Mouse (Mus musculus): ENCODE data around the gene Defb19. TPM values are rescaled to one million over a fixed set of nuclear protein-coding genes. Genes with fewer than 3 reads are reported as not detected.

Defb19 gene
- polyA plus RNA-seq, 1 experiment from 2014 or later: not detected

DNA sequence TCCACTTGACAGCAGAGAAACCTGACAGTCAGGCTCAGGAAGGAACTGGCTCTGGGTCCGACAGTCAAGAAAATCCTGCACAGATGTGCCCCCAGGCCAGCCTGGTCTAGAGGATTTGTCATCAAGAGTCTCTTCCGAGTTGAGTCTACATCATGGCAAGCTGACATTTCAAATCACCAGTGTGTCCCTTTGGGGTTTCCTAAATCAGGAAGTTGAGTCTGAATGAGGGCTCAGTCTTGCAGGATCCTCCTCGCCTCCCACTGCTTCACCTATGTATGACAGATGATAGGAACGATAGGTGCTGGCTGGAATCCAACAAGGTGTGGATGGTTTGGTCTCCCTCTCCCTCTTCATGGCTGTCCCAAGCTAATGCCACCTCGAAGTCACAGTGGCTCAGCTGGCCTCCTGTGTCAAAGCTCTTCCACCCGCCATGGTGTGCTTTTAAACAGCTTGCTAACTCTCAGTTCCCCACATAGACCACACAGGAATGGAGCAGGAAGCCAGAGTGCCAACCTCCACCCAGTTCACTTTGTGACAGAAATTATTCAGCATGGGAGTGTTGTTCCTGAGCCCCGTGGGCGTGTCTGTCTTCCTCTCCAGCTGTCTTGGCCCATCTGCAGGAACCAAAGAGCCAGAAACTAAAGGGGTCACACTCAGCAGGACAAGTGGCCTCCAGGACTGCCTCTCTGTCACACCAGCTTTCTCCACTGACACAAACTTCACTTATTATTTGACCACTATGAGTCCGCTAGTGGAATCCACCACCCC is 40.4 kb upstream of the Defb19 start:
- Histone ChIP-seq H3K9me3 (ENCODE audit: control insufficient read depth, low read length) (no peaks in the 10 kb centered on the region), H3K27me3 (replicated peaks; ENCODE audit: control insufficient read depth, insufficient read depth, low read length) (peaks cover 3% of the 10 kb centered on the region; the same call in 1 of the 2 replicates), H3K27ac (ENCODE audit: low read length) (no peak overlapping the region), H3K4me1 (replicated peaks; ENCODE audit: control insufficient read depth, insufficient read depth, low read length) (no peaks in the 10 kb centered on the region), H3K4me2 (ENCODE audit: low read length) (no peak overlapping the region), H3K36me3 (ENCODE audit: control insufficient read depth, insufficient read depth) (no peaks in the 10 kb centered on the region), H3K9ac (replicated peaks; ENCODE audit: low read depth, low read length) (no peak overlapping the region), H3K4me3 (replicated peaks; ENCODE audit: low read length) (no peak overlapping the region)
- WGBS: 77% methylated on average over 9 of the region's 9 CpGs
- ATAC-seq: no peak

GRCm38 (mm10) chr2:152617374-152617773 is 37.3 kb upstream of the Defb19 start:
- Histone ChIP-seq H3K4me3 (replicated peaks; ENCODE audit: low read length) (no peak overlapping the region), H3K9me3 (ENCODE audit: control insufficient read depth, low read length) (no peaks in the 10 kb centered on the region), H3K9ac (replicated peaks; ENCODE audit: low read depth, low read length) (no peak overlapping the region), H3K4me1 (replicated peaks; ENCODE audit: control insufficient read depth, insufficient read depth, low read length) (no peaks in the 10 kb centered on the region), H3K27me3 (replicated peaks; ENCODE audit: control insufficient read depth, insufficient read depth, low read length) (no peaks in the 10 kb centered on the region), H3K36me3 (ENCODE audit: control insufficient read depth, insufficient read depth) (no peaks in the 10 kb centered on the region), H3K4me2 (ENCODE audit: low read length) (no peak overlapping the region), H3K27ac (ENCODE audit: low read length) (no peak overlapping the region)
- WGBS: 58% methylated on average over 5 of the region's 5 CpGs
- no peak for ATAC-seq

GRCm38 (mm10) chr2:152616470-152616869 is 36.4 kb upstream of the Defb19 start:
- ATAC-seq: no peak
- WGBS: 84% methylated on average over 6 of the region's 6 CpGs

GRCm38 (mm10) chr2:152615563-152615962 is 35.5 kb upstream of the Defb19 start:
- 9% methylated on average over 7 of the region's 7 CpGs for WGBS

More at GRCm38 (mm10) chr2:152616470-152616869, 36.4 kb upstream of the Defb19 start:
- no peak overlapping the region for H3K4me3 ChIP-seq (replicated peaks; ENCODE audit: low read length)
- no peaks in the 10 kb centered on the region for H3K9me3 ChIP-seq (ENCODE audit: control insufficient read depth, low read length)
- H3K27ac ChIP-seq (ENCODE audit: low read length): no peak overlapping the region
- no peaks in the 10 kb centered on the region for H3K27me3 ChIP-seq (replicated peaks; ENCODE audit: control insufficient read depth, insufficient read depth, low read length)
- 0 out of 2 replicates have a peak, but pooled peaks cover 2% of the 10 kb centered on the region for H3K4me1 ChIP-seq (replicated peaks; ENCODE audit: control insufficient read depth, insufficient read depth, low read length)
- H3K4me2 ChIP-seq (ENCODE audit: low read length): no peak overlapping the region
- no peak overlapping the region for H3K9ac ChIP-seq (replicated peaks; ENCODE audit: low read depth, low read length)
- no peaks in the 10 kb centered on the region for H3K36me3 ChIP-seq (ENCODE audit: control insufficient read depth, insufficient read depth)

DNA sequence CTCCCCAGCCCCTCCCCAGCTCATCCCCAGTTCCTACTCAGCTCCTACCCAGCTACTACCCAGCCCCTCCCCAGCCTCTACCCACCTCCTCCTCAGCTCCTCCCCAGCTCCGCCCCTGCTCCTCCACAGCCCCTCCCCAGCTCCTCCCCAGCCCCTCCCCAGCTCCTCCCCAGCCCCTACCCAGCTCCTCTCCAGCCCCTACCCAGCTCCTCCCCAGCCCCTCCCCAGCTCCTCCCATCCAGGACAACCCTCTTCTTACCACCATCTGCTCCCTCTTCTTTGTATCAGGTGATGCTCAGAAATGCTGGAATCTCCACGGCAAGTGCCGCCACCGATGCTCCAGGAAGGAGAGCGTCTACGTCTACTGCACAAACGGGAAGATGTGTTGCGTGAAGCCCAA is 32.1 kb upstream of the Defb19 start:
- no peak for ATAC-seq

More at GRCm38 (mm10) chr2:152615563-152615962, 35.5 kb upstream of the Defb19 start:
- Histone ChIP-seq H3K27me3 (replicated peaks; ENCODE audit: control insufficient read depth, insufficient read depth, low read length) (no peaks in the 10 kb centered on the region), H3K9me3 (ENCODE audit: control insufficient read depth, low read length) (no peaks in the 10 kb centered on the region), H3K4me1 (replicated peaks; ENCODE audit: control insufficient read depth, insufficient read depth, low read length) (0 out of 2 replicates have a peak, but pooled peaks cover 2% of the 10 kb centered on the region), H3K9ac (replicated peaks; ENCODE audit: low read depth, low read length) (no peak overlapping the region), H3K4me3 (replicated peaks; ENCODE audit: low read length) (no peak overlapping the region), H3K36me3 (ENCODE audit: control insufficient read depth, insufficient read depth) (no peaks in the 10 kb centered on the region), H3K4me2 (ENCODE audit: low read length) (no peak overlapping the region), H3K27ac (ENCODE audit: low read length) (no peak overlapping the region)
- ATAC-seq: peak; percentile 79

DNA sequence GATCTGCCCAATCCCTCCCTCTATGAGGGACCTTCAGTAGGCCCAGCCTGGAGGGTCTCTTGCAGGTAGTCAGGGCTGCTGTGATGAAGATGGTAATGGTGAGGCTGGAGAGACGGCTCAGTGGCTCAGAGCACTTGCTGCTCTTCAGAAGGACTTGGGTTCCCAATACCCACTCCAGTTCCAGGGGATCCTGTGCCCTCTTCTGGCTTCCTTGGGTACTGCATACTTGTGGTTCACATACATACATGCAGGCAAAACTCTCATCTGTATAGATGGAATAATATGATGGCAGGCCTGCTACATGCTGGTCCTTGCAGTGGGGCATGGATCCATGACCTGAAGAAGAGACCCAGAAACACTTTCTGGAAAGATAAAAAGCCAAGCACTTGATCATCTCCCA is 28.6 kb upstream of the Defb19 start:
- 0 out of 2 replicates have a peak, but pooled peaks cover 2% of the 10 kb centered on the region for H3K4me1 ChIP-seq (replicated peaks; ENCODE audit: control insufficient read depth, insufficient read depth, low read length)
- H3K9ac ChIP-seq (replicated peaks; ENCODE audit: low read depth, low read length): no peak overlapping the region
- no peaks in the 10 kb centered on the region for H3K27me3 ChIP-seq (replicated peaks; ENCODE audit: control insufficient read depth, insufficient read depth, low read length)
- H3K4me2 ChIP-seq (ENCODE audit: low read length): no peak overlapping the region
- H3K36me3 ChIP-seq (ENCODE audit: control insufficient read depth, insufficient read depth): no peaks in the 10 kb centered on the region
- 86% methylated on average over 1 of the region's 1 CpGs for WGBS
- no peak overlapping the region for H3K4me3 ChIP-seq (replicated peaks; ENCODE audit: low read length)
- H3K9me3 ChIP-seq (ENCODE audit: control insufficient read depth, low read length): no peaks in the 10 kb centered on the region
- ATAC-seq: no peak
- no peak overlapping the region for H3K27ac ChIP-seq (ENCODE audit: low read length)

More for the DNA sequence above, 32.1 kb upstream of the Defb19 start:
- 0 out of 2 replicates have a peak, but pooled peaks cover 2% of the 10 kb centered on the region for H3K4me1 ChIP-seq (replicated peaks; ENCODE audit: control insufficient read depth, insufficient read depth, low read length)
- H3K4me3 ChIP-seq (replicated peaks; ENCODE audit: low read length): no peak overlapping the region
- H3K9ac ChIP-seq (replicated peaks; ENCODE audit: low read depth, low read length): no peak overlapping the region
- no peak overlapping the region for H3K4me2 ChIP-seq (ENCODE audit: low read length)
- H3K36me3 ChIP-seq (ENCODE audit: control insufficient read depth, insufficient read depth): no peaks in the 10 kb centered on the region
- 28% methylated on average over 8 of the region's 8 CpGs for WGBS
- no peaks in the 10 kb centered on the region for H3K27me3 ChIP-seq (replicated peaks; ENCODE audit: control insufficient read depth, insufficient read depth, low read length)
- no peaks in the 10 kb centered on the region for H3K9me3 ChIP-seq (ENCODE audit: control insufficient read depth, low read length)
- no peak overlapping the region for H3K27ac ChIP-seq (ENCODE audit: low read length)

GRCm38 (mm10) chr2:152607746-152608145 is 27.6 kb upstream of the Defb19 start:
- 84% methylated on average over 6 of the region's 6 CpGs for WGBS

GRCm38 (mm10) chr2:152604057-152604456 is 23.9 kb upstream of the Defb19 start, which contains the start of gene Defb36:
Gene Defb36 (plus strand): TSS chr2:152604327.
- Histone ChIP-seq H3K4me2 (ENCODE audit: low read length) (no peak within 1 kb of the TSS), H3K27ac (ENCODE audit: low read length) (no peak within 1 kb of the TSS), H3K9me3 (ENCODE audit: control insufficient read depth, low read length) (no peaks in the 10 kb centered on the region), H3K4me1 (replicated peaks; ENCODE audit: control insufficient read depth, insufficient read depth, low read length) (no peaks in the 10 kb centered on the region), H3K27me3 (replicated peaks; ENCODE audit: control insufficient read depth, insufficient read depth, low read length) (no peaks in the 10 kb centered on the region), H3K4me3 (replicated peaks; ENCODE audit: low read length) (no peak within 1 kb of the TSS), H3K36me3 (ENCODE audit: control insufficient read depth, insufficient read depth) (no peaks in the 10 kb centered on the region), H3K9ac (replicated peaks; ENCODE audit: low read depth, low read length) (no peak within 1 kb of the TSS)
- WGBS: 84% methylated on average over 15 of the region's 15 CpGs
- ATAC-seq: no peak

More at GRCm38 (mm10) chr2:152607746-152608145, 27.6 kb upstream of the Defb19 start:
- H3K9me3 ChIP-seq (ENCODE audit: control insufficient read depth, low read length): no peaks in the 10 kb centered on the region
- H3K4me3 ChIP-seq (replicated peaks; ENCODE audit: low read length): no peak overlapping the region
- H3K27ac ChIP-seq (ENCODE audit: low read length): no peak overlapping the region
- H3K4me1 ChIP-seq (replicated peaks; ENCODE audit: control insufficient read depth, insufficient read depth, low read length): 0 out of 2 replicates have a peak, but pooled peaks cover 2% of the 10 kb centered on the region
- no peak overlapping the region for H3K9ac ChIP-seq (replicated peaks; ENCODE audit: low read depth, low read length)
- ATAC-seq: no peak
- H3K36me3 ChIP-seq (ENCODE audit: control insufficient read depth, insufficient read depth): no peaks in the 10 kb centered on the region
- H3K27me3 ChIP-seq (replicated peaks; ENCODE audit: control insufficient read depth, insufficient read depth, low read length): no peaks in the 10 kb centered on the region
- H3K4me2 ChIP-seq (ENCODE audit: low read length): no peak overlapping the region

DNA sequence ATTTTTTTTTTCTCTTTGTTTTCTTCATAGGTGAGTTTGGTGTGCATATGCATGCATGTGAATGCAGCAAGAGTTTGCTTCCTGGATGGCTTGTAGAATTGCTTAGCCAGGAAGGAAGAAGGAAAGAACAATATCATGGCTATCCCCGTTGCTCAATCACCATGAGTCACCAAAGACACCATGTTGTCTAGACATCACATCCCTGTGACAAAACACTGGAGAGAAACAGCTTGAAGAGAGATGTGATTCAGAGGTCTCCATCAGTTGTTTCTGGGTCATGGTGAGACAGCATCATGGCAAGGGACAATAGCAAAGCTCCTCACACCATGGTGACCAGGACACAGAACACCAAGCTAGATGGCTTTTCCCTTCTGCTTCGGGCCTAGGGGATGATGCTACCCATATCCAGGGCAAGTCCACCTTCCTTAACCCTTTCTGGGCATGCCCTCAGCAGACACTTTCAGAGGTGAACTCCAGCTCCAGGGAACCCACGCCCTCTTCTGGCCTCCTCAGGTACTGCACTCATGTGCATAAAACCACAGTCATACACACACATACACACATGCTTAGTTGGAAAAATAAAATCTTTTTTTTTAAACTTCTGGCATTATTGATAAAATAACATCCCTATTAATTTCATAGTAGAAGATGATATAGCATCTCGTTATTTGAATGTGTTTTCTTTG is 21.3 kb upstream of the Defb19 start:
- Histone ChIP-seq H3K9me3 (ENCODE audit: control insufficient read depth, low read length) (no peaks in the 10 kb centered on the region), H3K4me3 (replicated peaks; ENCODE audit: low read length) (no peak overlapping the region), H3K27ac (ENCODE audit: low read length) (no peak overlapping the region), H3K9ac (replicated peaks; ENCODE audit: low read depth, low read length) (no peak overlapping the region), H3K4me1 (replicated peaks; ENCODE audit: control insufficient read depth, insufficient read depth, low read length) (no peaks in the 10 kb centered on the region), H3K4me2 (ENCODE audit: low read length) (no peak overlapping the region), H3K36me3 (ENCODE audit: control insufficient read depth, insufficient read depth) (no peaks in the 10 kb centered on the region), H3K27me3 (replicated peaks; ENCODE audit: control insufficient read depth, insufficient read depth, low read length) (no peaks in the 10 kb centered on the region)
- WGBS: 77% methylated on average over 4 of the region's 4 CpGs
- no peak for ATAC-seq
